Mouse (Mus musculus): ENCODE data around the gene Enpp1. TPM values are rescaled to one million over a fixed set of nuclear protein-coding genes. Genes with fewer than 3 reads are reported as not detected.

Gene Enpp1
- total RNA-seq, 4 experiments from 2014 or later, result 4.5 to 5.5 (median 4.6) TPM

GRCm38 (mm10) chr10:24597789-24598188 is 114.2 kb downstream of the Enpp1 start:
- no peak for DNase-seq (ENCODE audit: low spot score in 2 of 2)

DNA sequence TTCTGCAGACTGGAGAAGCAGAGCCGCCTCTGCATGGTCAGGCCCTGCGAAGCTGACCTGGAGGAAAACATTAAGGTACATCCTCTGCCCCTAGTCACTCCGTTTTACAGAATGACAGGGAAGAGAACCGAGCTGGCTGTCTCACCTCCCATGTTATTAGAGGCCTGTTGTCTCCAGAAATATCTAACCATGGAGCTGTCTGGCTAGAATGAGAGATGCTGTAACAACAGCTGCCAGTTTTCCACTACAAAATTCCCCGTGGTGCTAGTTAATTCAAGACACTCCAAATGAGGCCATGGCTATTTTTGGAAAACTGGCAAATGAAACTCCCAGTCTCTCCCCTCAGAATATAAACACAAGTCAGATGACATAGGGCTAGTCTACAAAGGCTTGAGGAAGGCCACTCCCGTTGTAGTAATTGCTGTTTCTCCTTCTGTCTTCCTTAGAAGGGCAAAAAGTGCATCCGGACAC is 115.1 kb downstream of the Enpp1 start:
- no peak for DNase-seq (ENCODE audit: low spot score in 2 of 2)

DNA sequence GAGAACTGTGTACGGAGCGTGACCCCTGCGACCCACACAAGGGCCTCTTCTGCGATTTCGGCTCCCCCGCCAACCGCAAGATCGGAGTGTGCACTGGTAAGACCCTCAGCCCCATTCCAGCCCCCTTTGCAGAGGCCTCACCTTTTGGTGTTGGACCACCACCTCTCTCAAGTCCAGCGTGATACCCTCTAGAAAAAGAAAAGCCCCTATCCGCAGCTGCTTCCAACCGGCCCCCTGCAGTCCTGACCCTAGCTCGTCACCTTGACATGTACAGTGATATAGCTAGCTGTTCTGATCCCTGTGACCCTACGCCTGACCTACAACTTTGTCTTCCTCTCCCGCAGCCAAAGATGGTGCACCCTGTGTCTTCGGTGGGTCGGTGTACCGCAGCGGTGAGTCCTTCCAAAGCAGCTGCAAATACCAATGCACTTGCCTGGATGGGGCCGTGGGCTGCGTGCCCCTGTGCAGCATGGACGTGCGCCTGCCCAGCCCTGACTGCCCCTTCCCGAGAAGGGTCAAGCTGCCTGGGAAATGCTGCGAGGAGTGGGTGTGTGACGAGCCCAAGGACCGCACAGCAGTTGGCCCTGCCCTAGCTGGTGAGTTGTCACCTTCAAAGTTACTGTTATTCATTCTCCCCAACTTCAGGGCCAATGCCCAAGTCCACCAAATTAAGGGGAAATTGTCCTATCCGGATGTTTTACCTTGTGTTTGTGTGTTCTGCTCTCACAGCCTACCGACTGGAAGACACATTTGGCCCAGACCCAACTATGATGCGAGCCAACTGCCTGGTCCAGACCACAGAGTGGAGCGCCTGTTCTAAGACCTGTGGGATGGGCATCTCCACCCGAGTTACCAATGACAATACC is 115.7 kb downstream of the Enpp1 start:
- DNase-seq (ENCODE audit: low spot score in 2 of 2), result no peak

GRCm38 (mm10) chr10:24595250-24596002 is 116.5 kb downstream of the Enpp1 start, which contains the start of gene Ccn2:
TSS of gene Ccn2 (plus strand) at chr10:24595442.
- DNase-seq (ENCODE audit: low spot score in 2 of 2), result peak in 1 of 2 experiments; percentile 19

DNA sequence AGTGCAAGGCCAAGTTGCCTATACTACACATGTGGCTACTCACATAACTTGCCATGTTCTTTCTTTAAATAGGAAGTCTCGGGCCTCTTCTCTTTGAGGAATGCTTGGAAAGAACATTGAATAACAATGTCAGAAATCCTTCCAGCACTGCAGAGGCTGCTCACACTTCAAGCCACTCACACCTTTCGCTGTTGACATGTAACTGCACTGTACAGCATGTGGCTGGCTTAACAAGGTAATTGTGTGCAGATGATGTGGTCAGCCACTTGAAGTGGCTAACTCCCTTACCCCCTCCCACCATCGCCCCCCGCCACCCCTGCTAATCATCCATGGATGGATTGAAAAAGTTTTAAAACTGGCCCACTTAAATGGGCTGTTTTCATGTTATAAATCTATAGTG is 118.4 kb downstream of the Enpp1 start:
- no peak for DNase-seq (ENCODE audit: low spot score in 2 of 2)

DNA sequence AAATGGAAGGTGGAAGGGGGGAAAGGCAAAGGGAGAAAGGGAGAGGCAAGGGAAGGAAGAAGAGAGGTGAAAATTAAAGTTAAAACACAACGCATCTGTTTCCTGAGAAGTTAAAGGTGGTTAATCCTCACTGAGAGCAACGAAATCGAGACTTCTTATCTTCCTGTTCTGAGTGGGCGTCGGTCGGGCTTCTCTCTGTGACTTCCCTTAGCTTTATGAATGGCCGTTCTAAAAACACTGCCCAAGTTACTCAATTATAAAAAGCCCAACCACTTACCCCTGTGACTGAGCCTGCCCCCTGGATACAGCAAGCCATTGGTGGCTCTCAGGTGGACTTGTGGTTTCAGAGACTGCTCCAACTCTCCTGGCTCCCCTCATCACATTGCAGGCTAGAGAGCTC is 119.0 kb downstream of the Enpp1 start:
- no peak for DNase-seq (ENCODE audit: low spot score in 2 of 2)

GRCm38 (mm10) chr10:24592318-24592717 is 119.6 kb downstream of the Enpp1 start:
- no peak for DNase-seq (ENCODE audit: low spot score in 2 of 2)

DNA sequence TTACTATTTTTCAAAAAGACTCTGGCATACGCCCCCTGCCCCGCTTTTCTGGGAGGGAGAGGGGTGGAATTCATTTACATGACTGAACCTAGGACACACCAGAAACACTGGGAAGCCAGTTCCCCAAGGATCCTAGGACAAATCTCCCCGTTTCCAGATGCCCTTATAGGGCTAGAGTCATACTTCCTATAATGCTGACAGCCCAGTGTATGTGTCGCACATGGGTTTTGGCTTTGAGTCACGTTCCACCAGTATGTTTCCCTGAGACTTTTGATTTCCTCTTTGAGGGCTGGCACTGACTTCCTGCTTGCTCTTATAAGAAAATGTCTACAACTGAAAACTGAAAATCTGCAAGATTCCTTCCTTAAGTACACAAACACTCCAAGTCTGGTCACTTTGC is 120.2 kb downstream of the Enpp1 start:
- no peak for DNase-seq (ENCODE audit: low spot score in 2 of 2)

DNA sequence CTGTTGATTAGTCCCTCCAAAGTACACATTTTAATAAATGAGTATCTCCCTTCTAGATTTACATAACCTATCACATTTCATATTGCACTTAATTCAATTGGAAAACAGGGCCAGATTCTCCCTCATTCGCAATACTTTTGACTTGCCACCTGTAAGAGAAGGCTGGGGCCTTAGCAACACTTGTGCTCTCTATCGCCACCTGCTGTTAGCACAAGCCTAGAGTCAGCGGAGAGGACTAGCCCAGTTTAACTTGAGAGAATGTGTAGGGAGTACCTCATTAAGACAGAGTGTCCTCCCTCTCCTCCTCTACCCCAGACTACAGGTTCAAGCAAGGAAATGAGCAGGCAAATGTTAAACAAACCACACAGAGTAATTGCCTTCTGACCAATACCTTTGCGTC is 120.8 kb downstream of the Enpp1 start:
- DNase-seq (ENCODE audit: low spot score in 2 of 2), result peak in 1 of 2 experiments; percentile 54

DNA sequence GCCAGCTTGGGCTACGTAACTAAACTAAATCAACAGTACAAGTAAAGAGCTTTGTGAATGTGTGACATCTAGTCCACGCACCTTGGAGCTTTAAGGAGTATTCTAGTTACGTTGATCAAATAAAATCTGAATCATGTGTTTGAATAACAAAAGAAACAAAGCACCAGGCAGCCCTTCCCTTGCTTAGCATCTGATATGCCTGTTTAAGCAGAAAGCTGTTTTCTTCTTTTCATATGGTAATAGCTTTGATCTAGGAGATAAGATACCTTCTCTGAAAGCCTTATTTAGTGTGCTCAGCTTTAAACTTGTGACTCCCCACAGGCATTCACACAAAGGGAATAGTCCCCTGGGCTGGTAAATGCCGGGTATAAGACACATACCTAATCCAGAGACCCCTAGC is 121.4 kb downstream of the Enpp1 start:
- no peak for DNase-seq (ENCODE audit: low spot score in 2 of 2)

DNA sequence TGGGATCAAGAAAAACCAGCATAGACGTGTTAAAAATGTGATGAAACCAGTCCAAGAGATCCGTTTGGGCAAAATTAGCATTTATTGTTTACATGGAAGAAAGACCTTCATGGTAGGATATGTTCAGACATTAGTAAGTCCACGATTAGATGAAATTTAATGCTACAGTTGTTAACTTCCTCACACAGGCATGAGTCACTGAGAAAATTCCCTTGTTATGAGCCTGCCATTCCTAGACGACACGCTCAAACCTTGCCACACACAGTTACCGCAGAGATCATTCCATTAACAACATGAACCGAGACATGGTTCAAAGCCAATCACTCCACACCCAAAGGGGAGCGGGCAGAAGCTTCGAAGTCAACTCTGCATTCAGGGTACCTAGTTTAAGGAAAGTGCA is 122.7 kb downstream of the Enpp1 start:
- no peak for DNase-seq (ENCODE audit: low spot score in 2 of 2)

DNA sequence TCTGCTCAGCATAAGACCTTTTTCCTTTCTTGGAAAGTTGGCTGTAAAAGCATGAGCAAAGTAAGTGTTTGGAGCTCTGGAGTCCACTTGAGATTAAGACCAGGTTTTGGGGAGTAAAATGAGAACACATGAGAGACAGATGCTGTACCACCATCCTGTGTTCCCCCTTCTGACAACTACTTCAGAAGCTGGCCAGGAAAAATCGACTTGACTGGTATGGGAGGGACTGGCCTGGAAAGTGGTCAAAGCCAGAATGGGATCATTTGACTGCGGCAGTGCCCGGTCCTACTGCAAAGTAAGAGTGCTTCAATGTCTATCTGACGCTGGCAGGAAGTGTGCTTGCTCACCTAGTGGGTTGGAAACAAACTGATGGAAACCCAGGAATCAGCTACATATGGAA is 123.1 kb downstream of the Enpp1 start:
- DNase-seq (ENCODE audit: low spot score in 2 of 2), result no peak

Other genes starting within 250 kb of the Enpp1 start
- 10 to 100 TPM; 22.7 to 32.0 (median 30.3) TPM for gene Ccn2, start 116.7 kb downstream of the Enpp1 start, total RNA-seq (2022)
- gene Enpp3, start 130.7 kb upstream of the Enpp1 start, total RNA-seq (2022), result 1 to 10 TPM in 2 of 4 experiments, under 1 TPM in 2; 0.58 to 1.1 (median 0.84) TPM
- 10 to 100 TPM; 31.1 to 42.3 (median 33.2) TPM for gene Med23, start 157.8 kb upstream of the Enpp1 start, total RNA-seq (2022)
- under 1 TPM in 3 of 4 experiments, not detected in 1; 0.23 to 0.65 (median 0.35) TPM for gene Arg1, start 215.3 kb upstream of the Enpp1 start, total RNA-seq (2022)

All from left cerebral cortex, adult 8-10 months (tissue).